Mouse (Mus musculus): ENCODE data around the gene Txlng. TPM values are rescaled to one million over a fixed set of nuclear protein-coding genes. Genes with fewer than 3 reads are reported as not detected.

Gene Txlng
- polyA plus RNA-seq, 1 experiment, result 1.8 TPM

DNA sequence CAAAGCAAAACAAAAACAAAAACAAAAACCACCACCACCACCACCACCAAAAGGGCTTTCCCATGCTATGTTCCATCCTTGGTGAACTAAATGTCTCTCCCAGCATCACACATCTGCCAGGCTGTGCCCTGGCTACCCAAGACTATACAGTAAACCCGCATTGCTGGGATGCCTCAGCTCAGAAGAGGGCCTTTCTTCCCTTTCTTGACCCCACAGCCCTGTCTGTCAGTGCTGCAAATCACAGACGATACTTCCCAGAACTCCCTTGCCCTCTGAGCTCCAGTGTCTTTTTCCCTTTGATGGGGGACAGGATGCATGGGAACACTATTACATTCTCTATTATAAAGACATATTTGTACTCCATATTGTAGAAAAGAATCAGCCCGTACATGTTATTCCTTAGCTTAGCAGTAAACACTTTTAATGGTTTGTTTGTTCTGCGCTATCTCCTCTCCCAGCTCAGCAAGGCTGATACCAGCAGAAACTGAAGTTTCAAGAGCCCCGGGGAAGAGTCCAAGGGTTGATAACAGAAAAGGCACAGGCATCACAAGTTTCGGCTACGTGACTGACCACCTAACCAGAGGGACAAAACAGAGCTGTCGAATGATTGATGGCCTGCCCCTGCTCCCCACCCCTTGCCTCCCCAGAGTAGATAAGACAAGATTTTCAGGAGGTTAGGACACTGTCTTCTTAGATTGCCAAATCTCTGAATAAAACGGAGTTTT, 80.4 kb downstream of the Txlng start:
- WGBS, result 81% methylated on average over 9 of the region's 9 CpGs
- Histone ChIP-seq H3K36me3 (ENCODE audit: control insufficient read depth, insufficient read depth, low read length) (no peaks in the 10 kb centered on the region), H3K4me3 (ENCODE audit: extremely low read depth, insufficient read depth, insufficient read length) (no peak overlapping the region), H3K27me3 (ENCODE audit: control insufficient read depth, insufficient read depth, low read length) (no peaks in the 10 kb centered on the region), H3K4me1 (ENCODE audit: control insufficient read depth, insufficient read depth, insufficient read length) (no peaks in the 10 kb centered on the region), H3K27ac (ENCODE audit: insufficient read depth, low read length) (no peak overlapping the region)
- no peak for DNase-seq (ENCODE audit: low read depth in 1 of 2, low spot score in 2 of 2)
- TF ChIP-seq CTCF (IDR thresholded peaks at IDR 0.05; ENCODE audit: extremely low read depth, insufficient read depth, insufficient read length, insufficient replicate concordance), result no peak
- no peak for TF ChIP-seq POLR2A (IDR thresholded peaks at IDR 0.05; ENCODE audit: low read depth, low read length)

DNA sequence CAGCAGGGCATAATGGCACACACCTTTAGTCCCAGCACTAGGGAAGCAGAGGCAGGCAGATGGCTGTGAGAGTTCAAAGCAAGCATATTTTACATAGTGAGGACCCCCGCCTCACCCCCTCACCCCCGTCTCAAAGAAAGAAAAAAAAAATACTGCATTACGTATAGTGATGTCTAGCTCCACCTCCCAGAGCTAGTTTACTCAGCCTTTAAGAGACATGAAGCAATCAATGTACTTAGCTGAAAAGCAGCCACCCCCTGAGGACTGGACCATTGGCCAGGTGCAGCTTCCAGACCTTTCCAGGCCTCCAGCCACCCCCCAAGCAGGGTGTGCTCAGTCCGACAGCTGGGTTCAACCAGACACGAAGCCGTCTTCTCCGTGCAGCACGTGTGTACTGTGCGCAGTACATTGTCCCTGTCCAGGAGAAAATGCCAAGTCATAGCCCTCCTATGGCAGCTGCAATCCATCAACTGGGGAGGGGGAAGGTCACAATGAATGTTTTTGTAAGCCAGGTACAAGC, 93.1 kb downstream of the Txlng start:
- H3K4me1 ChIP-seq (ENCODE audit: control insufficient read depth, insufficient read depth, insufficient read length), result no peaks in the 10 kb centered on the region
- no peak overlapping the region for H3K27ac ChIP-seq (ENCODE audit: insufficient read depth, low read length)
- no peak overlapping the region for H3K4me3 ChIP-seq (ENCODE audit: extremely low read depth, insufficient read depth, insufficient read length)
- DNase-seq (ENCODE audit: low read depth in 1 of 2, low spot score in 2 of 2), result no peak
- no peaks in the 10 kb centered on the region for H3K36me3 ChIP-seq (ENCODE audit: control insufficient read depth, insufficient read depth, low read length)
- WGBS, result 43% methylated on average over 9 of the region's 9 CpGs
- TF ChIP-seq CTCF (IDR thresholded peaks at IDR 0.05; ENCODE audit: extremely low read depth, insufficient read depth, insufficient read length, insufficient replicate concordance), result no peak
- TF ChIP-seq POLR2A (IDR thresholded peaks at IDR 0.05; ENCODE audit: low read depth, low read length), result no peak
- H3K27me3 ChIP-seq (ENCODE audit: control insufficient read depth, insufficient read depth, low read length), result no peaks in the 10 kb centered on the region

DNA sequence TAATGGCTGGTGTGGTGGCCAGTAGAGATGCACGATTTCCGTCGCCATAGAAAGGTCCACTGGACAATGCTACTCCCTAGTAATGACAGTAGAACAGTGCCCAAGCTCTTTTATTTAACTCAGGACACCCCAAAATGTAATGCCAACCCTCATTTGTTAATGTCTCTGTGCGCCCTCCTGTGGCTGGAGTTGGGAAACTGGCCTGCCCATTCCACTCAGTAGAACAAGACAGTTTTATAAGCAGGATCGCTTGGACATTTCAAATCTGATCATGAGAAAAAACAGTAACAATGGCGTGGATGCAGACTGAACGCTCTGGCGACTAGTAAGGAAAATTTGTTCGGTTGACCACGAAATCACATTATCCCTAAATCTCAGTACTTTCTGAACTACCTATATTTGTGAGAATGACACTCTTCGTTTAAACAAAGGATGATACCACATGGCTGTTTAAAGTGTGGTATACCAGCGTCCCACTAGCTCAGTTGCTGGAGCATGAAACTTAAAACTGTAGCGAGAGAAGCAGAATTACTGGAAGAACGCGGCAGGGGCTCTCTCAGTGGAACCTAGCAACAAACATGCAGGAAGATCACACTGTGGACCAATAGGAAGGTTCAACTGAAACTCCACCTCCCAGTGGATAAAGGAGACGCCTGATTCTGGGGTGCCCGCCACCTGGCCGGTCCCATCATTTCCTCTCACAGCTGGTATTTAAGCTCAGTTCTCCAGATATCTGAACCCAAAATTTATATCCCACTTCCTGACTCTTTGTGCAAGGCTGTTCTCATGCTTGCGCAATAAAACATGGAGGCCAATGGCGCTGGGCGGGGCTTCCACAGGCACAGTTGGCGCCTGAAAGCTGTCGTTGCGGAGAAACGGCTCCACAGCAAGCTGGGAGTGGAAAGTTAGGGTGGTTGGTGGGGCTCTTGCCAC, 94.0 kb downstream of the Txlng start:
- TF ChIP-seq CTCF (IDR thresholded peaks at IDR 0.05; ENCODE audit: extremely low read depth, insufficient read depth, insufficient read length, insufficient replicate concordance) (peak; percentile 32; the same call in 1 of the 2 replicates), POLR2A (IDR thresholded peaks at IDR 0.05; ENCODE audit: low read depth, low read length) (no peak; the same call in 1 of the 2 replicates)
- no peaks in the 10 kb centered on the region for H3K27me3 ChIP-seq (ENCODE audit: control insufficient read depth, insufficient read depth, low read length)
- WGBS, result 31% methylated on average over 25 of the region's 25 CpGs
- DNase-seq (ENCODE audit: low read depth in 1 of 2, low spot score in 2 of 2), result peak; percentile 19 to 45
- no peaks in the 10 kb centered on the region for H3K36me3 ChIP-seq (ENCODE audit: control insufficient read depth, insufficient read depth, low read length)
- no peaks in the 10 kb centered on the region for H3K4me1 ChIP-seq (ENCODE audit: control insufficient read depth, insufficient read depth, insufficient read length)
- H3K27ac ChIP-seq (ENCODE audit: insufficient read depth, low read length), result peak overlapping the region; percentile 56
- H3K4me3 ChIP-seq (ENCODE audit: extremely low read depth, insufficient read depth, insufficient read length), result peak overlapping the region; percentile 53

DNA sequence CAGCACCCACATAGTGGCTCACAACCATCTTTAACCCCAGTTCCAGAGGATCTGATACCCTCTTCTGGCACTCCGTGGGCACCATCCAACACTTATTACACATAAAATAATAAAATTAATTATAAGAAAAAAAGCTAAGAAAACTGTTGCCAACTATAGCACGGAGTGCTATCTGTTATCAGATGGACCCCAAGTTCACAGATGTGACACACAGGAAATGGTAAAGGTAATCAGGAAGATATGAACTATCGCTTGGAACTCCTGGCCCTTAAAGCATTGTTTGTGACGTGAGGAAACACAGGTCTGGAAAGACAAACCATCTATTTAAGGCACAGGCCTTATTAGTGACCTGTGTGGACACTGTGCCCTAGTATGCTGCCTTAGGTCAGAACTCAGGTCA, 99.2 kb downstream of the Txlng start:
- H3K4me1 ChIP-seq (ENCODE audit: control insufficient read depth, insufficient read depth, insufficient read length), result no peaks in the 10 kb centered on the region
- no peak overlapping the region for H3K4me3 ChIP-seq (ENCODE audit: extremely low read depth, insufficient read depth, insufficient read length)
- DNase-seq (ENCODE audit: low read depth in 1 of 2, low spot score in 2 of 2), result no peak
- no peak overlapping the region for H3K27ac ChIP-seq (ENCODE audit: insufficient read depth, low read length)
- H3K36me3 ChIP-seq (ENCODE audit: control insufficient read depth, insufficient read depth, low read length), result no peaks in the 10 kb centered on the region
- TF ChIP-seq POLR2A (IDR thresholded peaks at IDR 0.05; ENCODE audit: low read depth, low read length) (no peak), CTCF (IDR thresholded peaks at IDR 0.05; ENCODE audit: extremely low read depth, insufficient read depth, insufficient read length, insufficient replicate concordance) (no peak)
- 84% methylated on average over 4 of the region's 4 CpGs for WGBS
- no peaks in the 10 kb centered on the region for H3K27me3 ChIP-seq (ENCODE audit: control insufficient read depth, insufficient read depth, low read length)

Other genes starting within 250 kb of the Txlng start
- 0.20 and 0.23 TPM in 2 replicates for gene Reps2, start 185.8 kb downstream of the Txlng start, polyA plus RNA-seq (2012; rRNA removed)
- gene Rbbp7, start 69.1 kb downstream of the Txlng start, polyA plus RNA-seq (2012; rRNA removed), result 25.4 and 26.6 TPM in 2 replicates
- gene Syap1, start 59.0 kb upstream of the Txlng start, polyA plus RNA-seq (2012; rRNA removed), result 3.7 and 5.0 TPM in 2 replicates
- 8.9 and 11.0 TPM in 2 replicates for gene Ctps2, start 71.8 kb upstream of the Txlng start, polyA plus RNA-seq (2012; rRNA removed)
- not detected in 2 replicates for gene S100g, start 135.1 kb upstream of the Txlng start, polyA plus RNA-seq (2012; rRNA removed)

Measured in spleen, adult 2 months (tissue).